Mouse (Mus musculus): Measurements from ENCODE around the gene Hhat. TPM values are rescaled to one million over a fixed set of nuclear protein-coding genes. Genes with fewer than 3 reads are reported as not detected.
A peak's percentile ranks its signal among the peaks of the same experiment; 100 is the strongest.

Hhat gene
- polyA plus RNA-seq, 1 experiment from 2014 or later: 3.5 TPM

DNA sequence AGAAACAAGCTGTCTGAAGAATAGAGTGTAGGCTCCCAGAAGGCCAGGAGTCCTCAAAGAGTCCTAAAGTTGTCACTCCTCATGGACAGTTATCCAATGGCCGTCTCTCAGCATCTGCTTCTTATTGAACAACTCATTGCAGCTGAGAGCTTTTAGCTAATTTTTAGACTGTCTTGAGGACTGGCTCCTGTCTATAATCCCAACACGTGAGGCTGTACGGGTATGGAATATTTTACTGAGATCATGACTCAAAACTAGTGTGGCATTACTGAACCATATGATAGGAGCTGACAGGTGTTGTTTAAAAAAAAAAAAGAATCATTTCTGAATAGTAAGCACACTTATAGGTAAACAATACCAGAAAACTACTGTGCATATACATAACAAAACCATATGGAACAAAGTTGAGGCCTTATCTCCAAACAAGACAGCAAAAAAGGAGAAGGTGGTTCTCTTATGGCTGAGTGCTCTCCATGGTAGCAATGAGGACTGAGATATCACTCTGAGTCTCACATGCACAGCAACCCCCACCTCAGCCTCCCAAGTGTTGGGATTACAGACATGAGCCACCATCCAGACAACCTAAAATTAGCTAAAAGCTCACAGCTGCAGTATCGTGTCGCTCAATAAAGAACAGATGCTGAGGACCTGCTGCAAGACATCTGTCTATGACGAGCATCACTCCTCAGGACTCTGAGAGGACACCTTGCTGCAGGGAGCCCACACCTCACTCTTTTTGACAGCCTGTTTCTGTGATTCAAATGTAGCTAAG, 21.6 kb downstream of the Hhat start:
- Histone ChIP-seq H3K4me3 (no peak overlapping the region), H3K4me1 (replicated peaks) (peaks cover 23% of the 10 kb centered on the region), H3K4me2 (no peak overlapping the region), H3K9ac (no peak overlapping the region), H3K27ac (replicated peaks) (no peak overlapping the region), H3K9me3 (no peaks in the 10 kb centered on the region), H3K27me3 (no peaks in the 10 kb centered on the region), H3K36me3 (no peaks in the 10 kb centered on the region)
- WGBS: 84% methylated on average over 6 of the region's 6 CpGs
- no peak for ATAC-seq (ENCODE audit: low FRiP score, low read depth)

DNA sequence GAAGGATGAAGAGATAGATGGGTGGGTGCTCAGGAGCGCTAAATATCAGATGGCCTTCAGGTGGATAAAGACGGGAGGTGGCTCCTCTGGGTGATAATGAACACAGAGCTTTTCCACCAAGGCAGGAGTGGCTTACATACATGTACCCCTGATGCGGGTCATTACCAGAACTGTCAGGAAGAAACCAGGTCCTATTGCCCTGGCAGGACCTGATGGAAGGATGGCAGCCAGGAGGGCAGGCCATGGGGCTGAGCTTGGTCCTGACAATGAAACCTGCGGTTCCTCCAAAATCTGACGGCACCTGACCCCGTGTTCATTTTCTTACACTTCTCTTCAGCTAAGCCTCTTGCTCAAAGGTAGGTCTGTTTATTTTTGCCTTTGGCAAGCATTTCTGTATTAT, 24.8 kb downstream of the Hhat start:
- H3K4me2 ChIP-seq: no peak overlapping the region
- no peaks in the 10 kb centered on the region for H3K36me3 ChIP-seq
- ATAC-seq (ENCODE audit: low FRiP score, low read depth): no peak
- WGBS: 82% methylated on average over 6 of the region's 6 CpGs
- no peak overlapping the region for H3K9ac ChIP-seq
- peaks cover 8% of the 10 kb centered on the region; the same call in 1 of the 2 replicates for H3K4me1 ChIP-seq (replicated peaks)
- H3K9me3 ChIP-seq: no peaks in the 10 kb centered on the region
- no peak overlapping the region for H3K4me3 ChIP-seq
- no peak overlapping the region for H3K27ac ChIP-seq (replicated peaks)
- no peaks in the 10 kb centered on the region for H3K27me3 ChIP-seq

DNA sequence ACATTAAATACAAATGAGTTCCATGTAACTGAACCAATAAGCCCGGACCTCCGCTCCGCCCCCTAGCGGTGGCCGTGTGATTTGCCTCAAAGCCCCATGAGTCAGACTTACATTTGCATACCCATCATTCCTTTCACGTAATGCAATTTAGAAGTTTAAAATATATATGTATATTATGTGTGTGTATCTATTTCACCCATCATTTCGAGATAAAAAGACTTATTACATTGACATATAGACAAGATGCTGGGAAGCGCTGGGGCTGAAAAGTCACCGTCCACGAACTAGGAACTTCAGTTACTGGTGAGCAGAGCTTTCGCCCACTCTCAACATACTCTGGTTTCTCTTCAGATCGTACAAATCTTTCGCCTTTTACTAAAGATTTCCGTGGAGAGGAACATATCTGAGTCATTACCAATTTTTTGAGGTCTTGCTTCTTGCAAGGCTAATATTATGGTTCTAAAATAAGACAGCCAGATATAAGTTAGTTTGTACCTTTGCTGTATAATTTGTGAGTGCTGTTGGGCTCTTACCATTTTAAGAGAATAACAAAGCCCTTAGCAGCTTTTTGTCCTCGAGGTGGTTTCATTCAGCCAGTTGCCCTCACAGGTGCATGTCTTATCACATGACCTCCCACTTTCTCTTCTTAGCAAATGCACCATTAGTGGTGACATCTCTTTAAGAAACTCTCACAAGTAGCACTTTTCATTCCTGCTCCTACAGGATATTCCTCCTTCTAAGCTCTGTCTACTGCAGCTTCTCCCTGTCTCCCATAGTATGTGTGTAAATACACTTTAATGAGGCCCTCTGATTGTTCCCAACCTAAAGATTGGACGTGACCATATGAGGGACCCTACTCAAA, 25.6 kb downstream of the Hhat start:
- peaks cover 8% of the 10 kb centered on the region; the same call in 1 of the 2 replicates for H3K4me1 ChIP-seq (replicated peaks)
- H3K36me3 ChIP-seq: no peaks in the 10 kb centered on the region
- ATAC-seq (ENCODE audit: low FRiP score, low read depth): no peak
- H3K4me2 ChIP-seq: no peak overlapping the region
- no peak overlapping the region for H3K9ac ChIP-seq
- H3K27me3 ChIP-seq: no peaks in the 10 kb centered on the region
- no peak overlapping the region for H3K27ac ChIP-seq (replicated peaks)
- H3K9me3 ChIP-seq: no peaks in the 10 kb centered on the region
- H3K4me3 ChIP-seq: no peak overlapping the region
- WGBS: 10% methylated on average over 16 of the region's 16 CpGs

DNA sequence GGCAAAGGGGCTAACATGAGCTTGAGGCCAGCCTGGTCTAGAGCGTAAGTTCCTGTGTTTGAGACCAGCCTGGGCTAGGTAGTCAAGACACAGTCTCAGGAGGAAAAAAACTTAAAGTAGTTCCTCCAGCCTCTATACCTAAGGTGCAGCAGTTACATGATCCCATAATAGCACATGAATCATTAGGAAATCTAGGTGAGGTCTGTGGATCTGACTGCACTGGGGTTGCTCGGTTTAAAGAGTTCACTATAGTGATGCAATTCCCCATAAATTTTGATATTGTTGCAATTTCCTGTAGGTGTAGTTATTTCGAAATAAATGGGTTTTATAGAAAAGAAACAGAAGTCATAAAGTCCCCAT, 26.2 kb downstream of the Hhat start:
- H3K4me2 ChIP-seq: no peak overlapping the region
- no peak overlapping the region for H3K27ac ChIP-seq (replicated peaks)
- H3K4me1 ChIP-seq (replicated peaks): peaks cover 4% of the 10 kb centered on the region; the same call in 1 of the 2 replicates
- no peak overlapping the region for H3K4me3 ChIP-seq
- ATAC-seq (ENCODE audit: low FRiP score, low read depth): no peak
- 70% methylated on average over 3 of the region's 3 CpGs for WGBS
- H3K27me3 ChIP-seq: no peaks in the 10 kb centered on the region
- H3K9ac ChIP-seq: no peak overlapping the region
- no peaks in the 10 kb centered on the region for H3K36me3 ChIP-seq
- no peaks in the 10 kb centered on the region for H3K9me3 ChIP-seq

DNA sequence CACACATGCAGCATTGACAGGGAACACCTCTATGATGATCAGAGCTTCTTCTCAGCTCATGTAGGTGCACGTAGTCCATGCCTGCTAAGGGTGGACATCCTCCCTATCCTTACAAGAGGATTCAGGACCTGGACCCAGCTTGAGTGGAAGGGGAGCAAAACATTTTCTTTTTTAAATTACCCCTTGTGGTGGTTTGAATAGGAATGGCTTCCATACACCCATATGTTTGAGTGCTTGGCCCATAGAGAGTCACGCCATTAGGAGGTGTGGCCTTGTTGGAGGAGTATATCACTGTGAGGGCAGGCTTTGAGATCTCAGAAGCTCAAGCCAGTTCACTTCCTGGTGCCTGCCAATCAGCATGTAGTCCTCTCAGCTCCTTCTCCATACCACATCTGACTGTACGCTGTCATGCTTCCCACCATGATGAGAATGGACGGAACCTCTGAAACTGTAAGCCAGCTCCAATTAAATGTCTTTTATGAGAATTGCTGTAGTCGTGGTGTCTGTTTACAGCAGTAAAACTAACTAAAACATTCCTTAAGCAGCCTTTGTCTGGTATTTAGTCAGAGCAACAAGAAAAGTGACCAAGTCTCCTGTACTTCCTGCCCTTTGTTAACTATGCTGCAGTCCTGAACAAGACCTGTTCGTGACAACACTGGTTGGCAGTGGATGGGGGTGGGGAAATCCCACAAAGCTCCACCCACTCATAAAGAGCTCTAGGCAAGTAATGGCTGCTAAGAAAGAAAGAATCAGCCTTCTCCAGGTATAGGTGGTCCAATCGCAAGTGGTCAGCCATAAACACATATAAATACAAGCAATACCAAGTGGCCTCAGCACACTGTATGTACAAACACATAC, 28.4 kb downstream of the Hhat start:
- Histone ChIP-seq H3K4me1 (replicated peaks) (no peaks in the 10 kb centered on the region), H3K4me3 (no peak overlapping the region), H3K36me3 (no peaks in the 10 kb centered on the region), H3K9me3 (no peaks in the 10 kb centered on the region), H3K4me2 (no peak overlapping the region), H3K9ac (no peak overlapping the region), H3K27ac (replicated peaks) (no peak overlapping the region), H3K27me3 (no peaks in the 10 kb centered on the region)
- no peak for ATAC-seq (ENCODE audit: low FRiP score, low read depth)
- 84% methylated on average over 7 of the region's 7 CpGs for WGBS

DNA sequence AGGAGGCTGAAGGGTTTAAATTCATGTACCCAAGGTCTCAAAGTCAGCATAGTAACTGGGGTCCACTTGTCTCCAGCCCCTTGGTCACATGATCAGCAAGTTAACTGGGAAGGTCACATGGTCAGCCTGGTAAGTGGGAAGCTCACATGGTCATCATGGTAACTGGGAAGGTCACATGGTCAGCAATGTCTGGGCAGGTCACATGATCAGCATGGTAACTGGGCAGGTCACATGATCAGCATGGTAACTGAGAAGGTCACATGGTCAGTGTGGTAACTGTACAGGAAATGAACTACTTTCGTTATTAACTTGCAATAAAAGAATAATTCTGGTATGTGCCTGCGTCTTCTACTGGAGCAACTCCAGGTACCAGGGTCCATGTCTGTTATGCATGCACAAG, 29.1 kb downstream of the Hhat start:
- Histone ChIP-seq H3K36me3 (no peaks in the 10 kb centered on the region), H3K27ac (replicated peaks) (no peak overlapping the region), H3K9me3 (no peaks in the 10 kb centered on the region), H3K4me3 (no peak overlapping the region), H3K4me2 (no peak overlapping the region), H3K4me1 (replicated peaks) (no peaks in the 10 kb centered on the region), H3K9ac (no peak overlapping the region), H3K27me3 (no peaks in the 10 kb centered on the region)
- ATAC-seq (ENCODE audit: low FRiP score, low read depth): no peak
- 96% methylated on average over 2 of the region's 2 CpGs for WGBS

DNA sequence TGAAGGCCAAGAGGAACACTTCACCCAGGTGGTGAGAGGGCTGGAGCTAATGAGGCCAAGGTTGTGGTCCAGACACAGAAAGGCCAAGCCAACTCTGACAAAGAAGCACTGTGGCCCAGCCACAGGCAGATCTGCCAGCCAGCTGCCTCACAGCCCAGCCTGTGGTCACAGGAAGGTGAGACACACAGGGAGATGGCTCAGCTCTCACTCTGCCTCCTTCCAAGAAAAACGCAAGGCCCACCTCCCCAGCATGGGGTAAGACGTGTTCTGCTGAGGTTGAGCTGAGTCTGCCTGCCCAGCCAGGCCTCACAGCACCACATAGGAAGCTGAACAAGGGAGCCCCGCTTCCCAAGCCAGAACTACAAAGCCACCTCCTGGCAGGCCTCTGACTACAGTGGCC, 34.5 kb downstream of the Hhat start:
- Histone ChIP-seq H3K4me2 (no peak overlapping the region), H3K36me3 (no peaks in the 10 kb centered on the region), H3K9ac (no peak overlapping the region), H3K9me3 (no peaks in the 10 kb centered on the region), H3K27me3 (no peaks in the 10 kb centered on the region), H3K4me1 (replicated peaks) (0 out of 2 replicates have a peak, but pooled peaks cover 6% of the 10 kb centered on the region), H3K4me3 (no peak overlapping the region), H3K27ac (replicated peaks) (no peak overlapping the region)
- ATAC-seq (ENCODE audit: low FRiP score, low read depth): no peak
- WGBS: 64% methylated on average over 3 of the region's 3 CpGs

DNA sequence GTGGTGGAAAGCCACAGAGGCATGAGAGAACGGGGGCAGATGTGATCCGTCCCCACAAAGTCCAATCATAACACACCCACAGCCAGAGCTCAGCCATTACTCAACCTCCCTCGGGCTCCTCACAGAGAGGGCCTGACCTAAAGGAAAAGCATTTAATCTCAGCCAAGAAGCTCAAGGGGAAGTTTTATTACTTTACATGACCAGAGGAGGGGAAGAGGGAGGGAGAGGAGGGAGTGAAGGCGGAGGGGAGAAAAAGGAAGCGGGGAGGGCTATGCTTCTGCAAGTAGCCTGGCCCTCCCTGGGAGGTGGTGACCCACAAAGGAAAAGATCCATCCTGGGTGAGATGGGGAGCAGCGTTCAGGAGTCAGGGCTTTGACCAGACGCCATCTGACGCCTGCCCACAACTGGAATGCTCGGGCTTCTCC, 35.0 kb downstream of the Hhat start:
- no peaks in the 10 kb centered on the region for H3K9me3 ChIP-seq

DNA sequence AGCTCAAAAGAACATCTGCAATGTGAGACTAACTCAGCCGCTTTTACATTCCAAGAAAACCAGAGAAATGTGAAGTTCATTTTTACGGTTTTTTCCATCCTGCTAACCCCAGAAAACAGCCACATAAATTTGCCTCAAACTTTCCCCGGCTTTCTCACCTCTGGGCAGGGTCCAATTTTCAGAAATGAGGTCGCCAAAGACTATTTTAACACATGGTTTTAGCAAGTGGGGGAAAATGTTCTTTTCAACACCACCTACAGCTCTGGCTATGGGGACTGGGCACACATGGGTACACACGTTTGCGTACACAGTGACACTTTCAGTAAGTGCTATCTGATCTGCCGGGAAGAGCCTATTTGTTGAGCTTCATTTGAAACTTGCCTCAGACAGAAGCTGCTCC, 40.5 kb downstream of the Hhat start:
- Histone ChIP-seq H3K27ac (replicated peaks) (no peak overlapping the region), H3K4me2 (no peak overlapping the region), H3K27me3 (no peaks in the 10 kb centered on the region), H3K4me1 (replicated peaks) (no peaks in the 10 kb centered on the region), H3K9me3 (no peaks in the 10 kb centered on the region), H3K9ac (no peak overlapping the region), H3K36me3 (no peaks in the 10 kb centered on the region), H3K4me3 (no peak overlapping the region)
- ATAC-seq (ENCODE audit: low FRiP score, low read depth): no peak
- WGBS: 88% methylated on average over 7 of the region's 7 CpGs

More for the DNA sequence above, 35.0 kb downstream of the Hhat start:
- Histone ChIP-seq H3K4me1 (replicated peaks) (0 out of 2 replicates have a peak, but pooled peaks cover 6% of the 10 kb centered on the region), H3K27me3 (no peaks in the 10 kb centered on the region), H3K4me3 (no peak overlapping the region), H3K9ac (no peak overlapping the region), H3K4me2 (no peak overlapping the region), H3K27ac (replicated peaks) (no peak overlapping the region), H3K36me3 (no peaks in the 10 kb centered on the region)
- 67% methylated on average over 9 of the region's 9 CpGs for WGBS
- ATAC-seq (ENCODE audit: low FRiP score, low read depth): no peak

DNA sequence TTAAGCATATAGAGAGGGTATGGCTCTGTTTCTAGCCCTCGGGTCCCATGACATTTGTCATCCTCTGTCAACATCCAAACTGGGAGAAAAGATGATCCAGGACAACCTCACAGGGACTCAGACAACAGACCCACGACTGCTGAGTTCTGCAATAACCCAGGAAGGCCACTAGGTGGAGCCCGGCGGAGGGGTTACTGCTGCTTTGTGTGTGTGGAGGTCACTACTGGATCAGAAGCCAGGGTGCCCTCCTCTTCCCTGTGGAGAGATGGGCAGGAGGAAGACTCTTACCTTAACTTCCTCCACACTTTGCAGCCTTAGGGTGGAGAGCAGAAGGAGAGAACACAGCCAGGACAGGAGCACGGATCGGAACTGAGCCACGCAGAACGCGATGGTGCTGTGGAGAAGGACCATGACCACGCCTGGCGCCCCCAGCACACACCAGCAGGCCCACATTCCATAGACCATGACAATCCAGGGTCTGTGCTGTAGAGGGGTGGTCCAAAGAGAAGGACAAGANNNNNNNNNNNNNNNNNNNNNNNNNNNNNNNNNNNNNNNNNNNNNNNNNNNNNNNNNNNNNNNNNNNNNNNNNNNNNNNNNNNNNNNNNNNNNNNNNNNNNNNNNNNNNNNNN, 43.9 kb downstream of the Hhat start:
- Histone ChIP-seq H3K27ac (replicated peaks) (no peak overlapping the region), H3K27me3 (no peaks in the 10 kb centered on the region), H3K4me1 (replicated peaks) (no peaks in the 10 kb centered on the region), H3K4me2 (no peak overlapping the region), H3K9ac (no peak overlapping the region), H3K36me3 (no peaks in the 10 kb centered on the region), H3K9me3 (no peaks in the 10 kb centered on the region), H3K4me3 (no peak overlapping the region)
- ATAC-seq (ENCODE audit: low FRiP score, low read depth): peak; percentile 80
- 56% methylated on average over 11 of the region's 11 CpGs for WGBS

DNA sequence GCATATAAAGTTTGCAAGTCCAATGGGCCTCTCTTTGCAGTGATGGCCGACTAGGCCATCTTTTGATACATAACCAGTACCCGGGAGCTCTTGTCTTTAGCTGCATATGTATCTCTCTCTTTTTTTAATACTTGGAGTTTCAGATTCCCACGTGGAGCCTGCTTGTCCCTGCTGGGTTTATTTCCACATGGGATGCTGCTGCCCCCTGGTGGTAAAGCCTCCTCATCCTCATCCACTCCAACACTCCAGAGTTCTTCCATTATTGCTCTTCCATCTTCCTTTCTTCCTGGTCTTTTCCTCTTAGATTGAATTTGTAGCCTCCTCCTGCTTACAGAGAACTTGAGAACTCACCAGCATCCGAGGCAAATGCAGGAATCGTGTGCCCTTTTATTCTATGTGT, 48.9 kb downstream of the Hhat start:
- H3K9ac ChIP-seq: no peak overlapping the region
- H3K4me3 ChIP-seq: no peak overlapping the region
- no peaks in the 10 kb centered on the region for H3K27me3 ChIP-seq
- no peak for ATAC-seq (ENCODE audit: low FRiP score, low read depth)
- H3K4me1 ChIP-seq (replicated peaks): peaks cover 3% of the 10 kb centered on the region
- WGBS: 33% methylated on average over 5 of the region's 5 CpGs
- H3K9me3 ChIP-seq: no peaks in the 10 kb centered on the region
- no peak overlapping the region for H3K4me2 ChIP-seq
- H3K36me3 ChIP-seq: no peaks in the 10 kb centered on the region
- no peak overlapping the region for H3K27ac ChIP-seq (replicated peaks)

All from hindbrain, embryonic 15.5 days (tissue).